Mouse (Mus musculus) liver, adult 2 months (tissue): ENCODE data around the gene Pck2.

Source experiments
- CTCF ChIP-seq: fragments of 200-500 bp; IDR thresholded peaks from 2 replicates; pipeline ENCODE4 v1.5.1; 2011; ENCODE audit warnings: low read depth, low read length, control low read depth
- POLR2A ChIP-seq: fragments of 200-500 bp; IDR thresholded peaks from 2 replicates; pipeline ENCODE4 v1.6.1; 2011; ENCODE audit warnings: low read length, control low read depth; ENCODE audit not compliant: insufficient read depth; ENCODE audit errors: extremely low read depth

DNA sequence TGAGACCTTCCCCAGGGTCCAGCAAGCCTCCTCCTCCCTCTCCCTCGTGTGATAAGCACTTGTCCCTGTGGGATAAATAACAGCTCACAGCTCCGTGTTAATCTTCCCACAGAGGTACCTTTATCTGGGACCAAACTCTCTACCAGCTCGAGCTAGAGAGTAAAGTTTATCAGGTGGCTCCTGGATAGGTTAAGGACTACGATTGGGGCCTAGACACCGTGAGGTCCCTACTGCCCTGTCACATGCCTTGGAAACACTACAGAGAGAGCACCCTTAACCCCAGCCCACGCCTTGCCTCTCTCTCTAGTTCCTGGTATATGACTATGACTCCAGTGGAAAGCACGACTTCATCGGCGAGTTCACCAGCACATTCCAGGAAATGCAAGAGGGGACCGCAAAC lies 26.1 kb upstream of the Pck2 start:
- TF ChIP-seq POLR2A = no peak
- no peak for TF ChIP-seq CTCF
